Comparison of ENCODE assay signal across 9 mouse cellular contexts in the genomic region with DNA sequence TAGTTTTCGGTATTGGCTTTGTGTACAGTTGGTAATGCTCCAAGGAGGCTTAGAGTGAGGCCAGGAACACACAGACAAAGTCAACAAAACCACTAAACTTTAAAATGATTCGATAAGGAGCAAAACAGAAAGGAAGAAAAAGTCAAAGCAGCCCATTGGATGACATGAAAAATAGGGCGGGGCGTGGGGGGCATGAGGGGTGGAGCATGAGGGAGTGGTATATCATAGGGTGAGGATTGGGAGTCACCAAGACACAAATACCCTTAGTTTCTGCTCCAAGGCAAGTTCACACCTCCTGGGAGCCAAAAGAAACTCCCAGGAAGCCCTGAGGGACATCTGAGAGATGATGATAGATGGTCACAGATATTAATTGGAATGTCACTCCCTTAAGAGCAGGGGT.
DNase-seq lines count a peak whose midpoint lies in the region; ATAC-seq and TF ChIP-seq lines count a peak whose summit lies in the region.
"Had no signal": no experiment of that assay in that cellular context is flagged by ENCODE, and none has a peak within 500 bp of the region (broad histone marks: within the 10 kb centered on the region; RNA-seq: fewer than 3 reads in every experiment).

No protein-coding gene starts in this region.

- no peak overlapping the region for H3K27ac ChIP-seq in heart, embryonic 14.5 days (replicated peaks in 1 of 2; ENCODE audit: control insufficient read depth in 1 of 2, insufficient read depth in 1 of 2, low read depth in 2 of 2, low read length in 2 of 2)
- H3K27ac ChIP-seq in liver, adult 2 months (replicated peaks; ENCODE audit: insufficient read depth, low read depth, low read length), result no peak overlapping the region
- H3K27ac ChIP-seq in stomach, postnatal 0 days (replicated peaks), result no peak overlapping the region

- H3K4me1 ChIP-seq in heart, embryonic 14.5 days (ENCODE audit: control insufficient read depth in 2 of 2, insufficient read depth in 2 of 2, low read length in 2 of 2), result peaks cover 9 to 12% of the 10 kb centered on the region in 2 experiments; a peak in 3 of 4 replicates
- H3K4me1 ChIP-seq in liver, adult 2 months (ENCODE audit: control insufficient read depth, insufficient read depth, low read length), result peaks cover 5% of the 10 kb centered on the region
- no peaks in the 10 kb centered on the region for H3K4me1 ChIP-seq in stomach, postnatal 0 days (replicated peaks; ENCODE audit: control insufficient read depth, insufficient read depth)

- no peak for TF ChIP-seq CTCF in liver, adult 2 months (IDR thresholded peaks at IDR 0.05; ENCODE audit: low read depth, low read length)
- TF ChIP-seq CTCF in stomach, postnatal 0 days (IDR thresholded peaks at IDR 0.05; ENCODE audit: low read depth), result no peak

- H3K9ac ChIP-seq in heart, embryonic 14.5 days (ENCODE audit: low read length), result no peak overlapping the region
- H3K9ac ChIP-seq in liver, adult 2 months (ENCODE audit: low read depth, low read length), result no peak overlapping the region
- no peak overlapping the region for H3K9ac ChIP-seq in stomach, postnatal 0 days (ENCODE audit: low read length)

- H3K27me3 ChIP-seq in heart, embryonic 14.5 days (ENCODE audit: control insufficient read depth, insufficient read depth, low read length), result no peaks in the 10 kb centered on the region
- no peaks in the 10 kb centered on the region for H3K27me3 ChIP-seq in liver, adult 2 months (ENCODE audit: control insufficient read depth, insufficient read depth, low read length)
- no peaks in the 10 kb centered on the region for H3K27me3 ChIP-seq in stomach, postnatal 0 days (ENCODE audit: control insufficient read depth, insufficient read depth, low read length)

- no peak for TF ChIP-seq EP300 in stomach, postnatal 0 days (optimal IDR thresholded peaks at IDR 0.05)

- TF ChIP-seq POLR2A in liver, adult 2 months (IDR thresholded peaks at IDR 0.05; ENCODE audit: extremely low read depth, insufficient read depth, low read length), result no peak

- no peaks in the 10 kb centered on the region for H3K79me2 ChIP-seq in liver, adult 2 months (ENCODE audit: control insufficient read depth, insufficient read depth, low read length)

- no peak overlapping the region for H3K4me3 ChIP-seq in heart, embryonic 14.5 days (ENCODE audit: control insufficient read depth in 1 of 2, insufficient read depth in 1 of 2, low read depth in 1 of 2, low read length in 2 of 2)
- H3K4me3 ChIP-seq in liver, adult 2 months (ENCODE audit: insufficient read depth, low read depth, low read length), result no peak overlapping the region
- H3K4me3 ChIP-seq in stomach, postnatal 0 days (ENCODE audit: low read depth, low read length), result no peak overlapping the region

- 53% methylated on average over 4 of the region's 4 CpGs for WGBS in heart, embryonic 14.5 days
- 19% methylated on average over 4 of the region's 4 CpGs for WGBS in liver, adult 2 months
- 28% methylated on average over 4 of the region's 4 CpGs for WGBS in stomach, postnatal 0 days

- H3K9me3 ChIP-seq in heart, embryonic 14.5 days (ENCODE audit: control insufficient read depth, low read length), result peaks cover under 1% of the 10 kb centered on the region; the same call in 1 of the 2 replicates
- H3K9me3 ChIP-seq in stomach, postnatal 0 days (ENCODE audit: control insufficient read depth, low read length), result no peaks in the 10 kb centered on the region

- H3K4me2 ChIP-seq in heart, embryonic 14.5 days (ENCODE audit: low read length), result 0 out of 2 replicates have a peak overlapping the region, but pooled peaks have one; percentile 54
- H3K4me2 ChIP-seq in stomach, postnatal 0 days (replicated peaks; ENCODE audit: low read depth), result no peak overlapping the region

- no peak for ATAC-seq in heart, embryonic 14.5 days (ENCODE audit: insufficient number of reproducible peaks, insufficient read depth, low FRiP score, low read depth)
- ATAC-seq in stomach, postnatal 0 days (ENCODE audit: low FRiP score, low TSS enrichment), result no peak
- ATAC-seq: forebrain, embryonic 16.5 days had no signal

- no peak for DNase-seq in heart, adult 8-10 months (ENCODE audit: low spot score)
- peak; percentile 2 for DNase-seq in thymus, postnatal 0 days (ENCODE audit: low spot score)
- no peak for DNase-seq in thymus, postnatal 10 days (ENCODE audit: low spot score in 2 of 2)
- DNase-seq in liver, adult 2 months (ENCODE audit: extremely low read depth, low read depth, low spot score), result peak; percentile 76
- peak; percentile 31 for DNase-seq in stomach, postnatal 0 days (ENCODE audit: low spot score)
- no peak for DNase-seq in cerebellum, postnatal 14 days
- no peak for DNase-seq in ovary, adult 18-20 months (ENCODE audit: low spot score)

- H3K36me3 ChIP-seq in heart, embryonic 14.5 days (ENCODE audit: control insufficient read depth, insufficient read depth, low read length), result no peaks in the 10 kb centered on the region
- H3K36me3 ChIP-seq in liver, adult 2 months (ENCODE audit: control insufficient read depth, insufficient read depth, low read length), result no peaks in the 10 kb centered on the region
- H3K36me3 ChIP-seq in stomach, postnatal 0 days (ENCODE audit: control insufficient read depth, insufficient read depth, low read length), result no peaks in the 10 kb centered on the region

Comparison
In these comparisons a context has a peak if more than half of its experiments do, and no peak if none do; other contexts are left out.
1. DNase-seq: peak in thymus, postnatal 0 days (single experiment), liver, adult 2 months (single experiment) and stomach, postnatal 0 days (single experiment); none in heart, adult 8-10 months (single experiment), thymus, postnatal 10 days (0 of 2), cerebellum, postnatal 14 days (0 of 2) and ovary, adult 18-20 months (single experiment).